Comparison of ENCODE assay signal across 15 mouse cellular contexts in genomic region chr2:46669517-46670291, GRCm38 (mm10).
A peak's percentile ranks its signal among the peaks of the same experiment; 100 is the strongest.
DNase-seq lines count a peak whose midpoint lies in the region; ATAC-seq and TF ChIP-seq lines count a peak whose summit lies in the region.
"Had no signal": no experiment of that assay in that cellular context is flagged by ENCODE, and none has a peak within 500 bp of the region (broad histone marks: within the 10 kb centered on the region; RNA-seq: fewer than 3 reads in every experiment).

No protein-coding gene starts in this region.

- no peak overlapping the region for H3K4me2 ChIP-seq in lung, embryonic 16.5 days (ENCODE audit: low read depth, low read length)
- H3K4me2 ChIP-seq in hindbrain, embryonic 16.5 days (ENCODE audit: low read length) = no peak overlapping the region
- H3K4me2 ChIP-seq in midbrain, postnatal 0 days (ENCODE audit: low read depth, low read length, poor library complexity, severe bottlenecking) = no peak overlapping the region
- H3K4me2 ChIP-seq: intestine, embryonic 15.5 days had no signal

- intact Hi-C loops in gastrocnemius, postnatal 36 days (cut with DNase I) = no loop called here

- no peak overlapping the region for H3K4me3 ChIP-seq in lung, embryonic 16.5 days (ENCODE audit: low read length)
- H3K4me3 ChIP-seq in hindbrain, embryonic 16.5 days (ENCODE audit: low read length) = no peak overlapping the region
- H3K4me3 ChIP-seq in midbrain, postnatal 0 days (ENCODE audit: low read depth, low read length) = no peak overlapping the region
- H3K4me3 ChIP-seq: intestine, embryonic 15.5 days had no signal

- no peaks in the 10 kb centered on the region for H3K9me3 ChIP-seq in lung, embryonic 16.5 days (ENCODE audit: control insufficient read depth, low read length)
- H3K9me3 ChIP-seq in hindbrain, embryonic 16.5 days (ENCODE audit: control insufficient read depth, low read length) = no peaks in the 10 kb centered on the region
- no peaks in the 10 kb centered on the region for H3K9me3 ChIP-seq in midbrain, postnatal 0 days (ENCODE audit: low read length)
- H3K9me3 ChIP-seq: G1E; intestine, embryonic 15.5 days had no signal

- peak; percentile 34; the same call in 1 of the 2 replicates for ATAC-seq in lung, embryonic 16.5 days (ENCODE audit: low read depth)
- peak; percentile 90 for ATAC-seq in hindbrain, embryonic 16.5 days
- ATAC-seq in midbrain, postnatal 0 days (ENCODE audit: low FRiP score) = peak; percentile 48; the same call in 1 of the 2 replicates
- ATAC-seq: intestine, embryonic 15.5 days had no signal

- H3K27ac ChIP-seq in lung, embryonic 16.5 days (ENCODE audit: low read length) = no peak overlapping the region
- H3K27ac ChIP-seq in hindbrain, embryonic 16.5 days (ENCODE audit: low read depth, low read length) = no peak overlapping the region
- no peak overlapping the region for H3K27ac ChIP-seq in midbrain, postnatal 0 days (ENCODE audit: low read depth, low read length)
- H3K27ac ChIP-seq: intestine, embryonic 15.5 days had no signal

- no peaks in the 10 kb centered on the region for H3K36me3 ChIP-seq in lung, embryonic 16.5 days (ENCODE audit: control insufficient read depth, insufficient read depth, low read length)
- H3K36me3 ChIP-seq in hindbrain, embryonic 16.5 days (ENCODE audit: control insufficient read depth, insufficient read depth, low read length) = no peaks in the 10 kb centered on the region
- no peaks in the 10 kb centered on the region for H3K36me3 ChIP-seq in midbrain, postnatal 0 days (ENCODE audit: insufficient read depth, low read length)
- H3K36me3 ChIP-seq: G1E; intestine, embryonic 15.5 days had no signal

- TF ChIP-seq CTCF in midbrain, postnatal 0 days (IDR thresholded peaks at IDR 0.05) = no peak

- H3K9ac ChIP-seq in lung, embryonic 16.5 days (ENCODE audit: low read length) = no peak overlapping the region
- no peak overlapping the region for H3K9ac ChIP-seq in hindbrain, embryonic 16.5 days (ENCODE audit: low read depth, low read length)
- H3K9ac ChIP-seq in midbrain, postnatal 0 days (replicated peaks; ENCODE audit: low read length, poor library complexity, severe bottlenecking) = no peak overlapping the region
- H3K9ac ChIP-seq: intestine, embryonic 15.5 days had no signal

- no peaks in the 10 kb centered on the region for H3K4me1 ChIP-seq in lung, embryonic 16.5 days (replicated peaks; ENCODE audit: control insufficient read depth, insufficient read depth, low read length)
- peaks cover 5% of the 10 kb centered on the region for H3K4me1 ChIP-seq in hindbrain, embryonic 16.5 days (ENCODE audit: control insufficient read depth, insufficient read depth, low read depth, low read length)
- no peaks in the 10 kb centered on the region for H3K4me1 ChIP-seq in midbrain, postnatal 0 days (ENCODE audit: insufficient read depth, low read length)
- H3K4me1 ChIP-seq: intestine, embryonic 15.5 days had no signal

- no peaks in the 10 kb centered on the region for H3K27me3 ChIP-seq in lung, embryonic 16.5 days (ENCODE audit: control insufficient read depth, insufficient read depth, low read depth, low read length)
- H3K27me3 ChIP-seq in hindbrain, embryonic 16.5 days (replicated peaks; ENCODE audit: control insufficient read depth, insufficient read depth, low read length) = no peaks in the 10 kb centered on the region
- H3K27me3 ChIP-seq in midbrain, postnatal 0 days (ENCODE audit: insufficient read depth, low read length) = no peaks in the 10 kb centered on the region
- H3K27me3 ChIP-seq: intestine, embryonic 15.5 days had no signal

- no peak for DNase-seq in lung, postnatal 25 days (ENCODE audit: low spot score)
- peak; percentile 15 for DNase-seq in embryo, embryonic 9.5 days (ENCODE audit: extremely low spot score)
- DNase-seq in midbrain, postnatal 0 days (ENCODE audit: low spot score) = peak; percentile 50
- DNase-seq in cerebellum, postnatal 10 days = no peak
- DNase-seq in heart, adult 8-10 months (ENCODE audit: low spot score) = no peak
- DNase-seq in gastrocnemius, postnatal 36 days = no peak
- DNase-seq: cerebellum, adult 11 months; heart, adult 11 months; kidney, postnatal 14 days; right cerebral cortex, postnatal 14 days; thymus, adult 2 months had no signal

- WGBS in lung, embryonic 16.5 days = 54% methylated on average over 13 of the region's 13 CpGs
- 31% methylated on average over 13 of the region's 13 CpGs for WGBS in hindbrain, embryonic 16.5 days
- 37% methylated on average over 13 of the region's 13 CpGs for WGBS in midbrain, postnatal 0 days

Comparison
In these comparisons a context has a peak if more than half of its experiments do, and no peak if none do; other contexts are left out.
1. ATAC-seq: peak in every context shown above with its lines; median percentile 90 in hindbrain, embryonic 16.5 days; 48 in midbrain, postnatal 0 days; 34 in lung, embryonic 16.5 days.
2. DNase-seq: peak in embryo, embryonic 9.5 days (single experiment) and midbrain, postnatal 0 days (single experiment); none in lung, postnatal 25 days (single experiment), cerebellum, postnatal 10 days (0 of 2), heart, adult 8-10 months (single experiment) and gastrocnemius, postnatal 36 days (0 of 2).